Mouse (Mus musculus) intestine, embryonic 14.5 days (tissue): ENCODE measurements around the gene Elmo1. TPM values are rescaled to one million over a fixed set of nuclear protein-coding genes. Genes with fewer than 3 reads are reported as not detected.

Source experiments
- ATAC-seq: fragments of 200-750 bp; cut with Nextera tagmentation; replicated peaks from 2 replicates; pipeline ENCODE4 v1.8.0; 2017; ENCODE audit warnings: low read depth, moderate number of reproducible peaks, moderate TSS enrichment, moderate library complexity; ENCODE audit not compliant: low FRiP score, low TSS enrichment
- DNase-seq: peaks from one replicate; pipeline ENCODE4 v3.0.0-alpha.2; 2018; ENCODE audit warnings: low spot score
- H3K27ac ChIP-seq: fragments of 300-500 bp; sonication (generic); 2 replicates; pipeline ENCODE4 v1.5.1; 2014; ENCODE audit warnings: low read depth, mild to moderate bottlenecking, control low read depth
- H3K27me3 ChIP-seq: fragments of 300-500 bp; sonication (generic); replicated peaks from 2 replicates; pipeline ENCODE4 v1.6.1; 2014; ENCODE audit warnings: low read length, control low read depth; ENCODE audit not compliant: control insufficient read depth, insufficient read depth
- H3K36me3 ChIP-seq: fragments of 300-500 bp; sonication (generic); 2 replicates; pipeline ENCODE4 v1.6.1; 2014; ENCODE audit warnings: low read length, control low read depth; ENCODE audit not compliant: control insufficient read depth, insufficient read depth
- H3K4me1 ChIP-seq: fragments of 300-500 bp; sonication (generic); replicated peaks from 2 replicates; pipeline ENCODE4 v1.6.1; 2014; ENCODE audit warnings: low read length, control low read depth, mixed read lengths; ENCODE audit not compliant: control insufficient read depth, insufficient read depth
- H3K4me2 ChIP-seq: fragments of 300-500 bp; sonication (generic); 2 replicates; pipeline ENCODE4 v1.6.1; 2014; ENCODE audit warnings: low read length
- H3K4me3 ChIP-seq: fragments of 300-500 bp; sonication (generic); 2 replicates; pipeline ENCODE4 v1.5.1; 2014; ENCODE audit warnings: low read depth, low read length, control low read depth, mixed read lengths
- H3K9ac ChIP-seq: fragments of 300-500 bp; sonication (generic); 2 replicates; pipeline ENCODE4 v1.6.1; 2014; ENCODE audit warnings: mild to moderate bottlenecking, low read length
- H3K9me3 ChIP-seq: fragments of 300-500 bp; sonication (generic); 2 replicates; pipeline ENCODE4 v1.6.1; 2016; ENCODE audit warnings: low read length, control low read depth; ENCODE audit not compliant: control insufficient read depth
- WGBS: fragments of 180-500 bp; shearing (Covaris S2); extraction: QIAGEN DNeasy Blood & Tissue Kit; methylation state at CpG from one replicate; pipeline ENCODE4 v1.1.7; 2014; 5-methylcytosine and 5-hydroxymethylcytosine counted together
- polyA plus RNA-seq: library from polyadenylated mRNA; unstranded; fragments of >200 nt; fragmentation: Nextera tagmentation; extraction: Ambion mirVana; gene quantifications from 2 replicates; pipeline ENCODE4 v1.2.1, GENCODE M21; 2014

The Elmo1 gene
- polyA plus RNA-seq, 1 experiment from 2014 or later: 16.6 TPM

- Histone ChIP-seq H3K36me3 (no peaks in the 10 kb centered on the region), H3K4me3 (no peak overlapping the region), H3K4me1 (no peaks in the 10 kb centered on the region), H3K9ac (no peak overlapping the region), H3K9me3 (no peaks in the 10 kb centered on the region), H3K27me3 (no peaks in the 10 kb centered on the region), H3K27ac (no peak overlapping the region), H3K4me2 (no peak overlapping the region)
- WGBS: 83% methylated on average over 3 of the region's 3 CpGs
- no peak for DNase-seq
- ATAC-seq: 0 out of 2 replicates have a peak, but pooled peaks have one; percentile 14
Measured at GRCm38 (mm10) chr13:20300626-20301025, 210.2 kb downstream of the Elmo1 start.

DNA sequence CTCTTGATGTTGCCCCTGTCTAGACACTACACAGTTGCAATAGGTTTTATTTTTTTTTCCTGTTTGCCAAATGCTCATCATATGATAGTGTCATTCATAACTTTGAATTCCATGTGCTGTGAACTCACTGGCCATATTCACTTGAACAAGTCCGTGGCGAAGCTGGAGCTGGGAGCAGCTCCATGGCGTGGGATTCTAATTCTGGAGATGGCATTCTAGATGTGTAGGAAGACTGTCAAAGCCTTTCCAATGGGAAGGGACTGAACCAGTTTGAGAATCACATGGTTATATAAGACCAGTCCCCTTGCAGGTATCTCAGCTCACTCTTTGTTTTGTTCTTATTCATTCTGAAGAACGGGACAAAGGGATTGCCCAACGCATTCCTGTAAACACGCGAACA lies 211.4 kb downstream of the Elmo1 start:
- no peaks in the 10 kb centered on the region for H3K27me3 ChIP-seq
- no peak overlapping the region for H3K9ac ChIP-seq
- DNase-seq (no peak), ATAC-seq (no peak)
- H3K4me1 ChIP-seq: no peaks in the 10 kb centered on the region
- WGBS: 95% methylated on average over 7 of the region's 7 CpGs
- H3K4me3 ChIP-seq: no peak overlapping the region
- H3K4me2 ChIP-seq: no peak overlapping the region
- H3K36me3 ChIP-seq: no peaks in the 10 kb centered on the region
- H3K27ac ChIP-seq: no peak overlapping the region
- no peaks in the 10 kb centered on the region for H3K9me3 ChIP-seq

- H3K36me3 ChIP-seq: no peaks in the 10 kb centered on the region
- no peaks in the 10 kb centered on the region for H3K9me3 ChIP-seq
- H3K4me1 ChIP-seq: no peaks in the 10 kb centered on the region
- DNase-seq (no peak), ATAC-seq (no peak)
- no peak overlapping the region for H3K4me3 ChIP-seq
- H3K27ac ChIP-seq: no peak overlapping the region
- H3K27me3 ChIP-seq: no peaks in the 10 kb centered on the region
- H3K9ac ChIP-seq: no peak overlapping the region
- no peak overlapping the region for H3K4me2 ChIP-seq
- WGBS: 76% methylated on average over 4 of the region's 4 CpGs
Measured at GRCm38 (mm10) chr13:20305621-20306020, 215.2 kb downstream of the Elmo1 start.

- DNase-seq: no peak
- H3K4me3 ChIP-seq: no peak overlapping the region
- H3K27me3 ChIP-seq: no peaks in the 10 kb centered on the region
- no peaks in the 10 kb centered on the region for H3K9me3 ChIP-seq
- H3K9ac ChIP-seq: no peak overlapping the region
- H3K4me1 ChIP-seq: no peaks in the 10 kb centered on the region
- no peaks in the 10 kb centered on the region for H3K36me3 ChIP-seq
- no peak overlapping the region for H3K4me2 ChIP-seq
- no peak overlapping the region for H3K27ac ChIP-seq
- 70% methylated on average over 5 of the region's 5 CpGs for WGBS
- ATAC-seq: no peak
Measured at GRCm38 (mm10) chr13:20306180-20307177, 216.1 kb downstream of the Elmo1 start.

DNA sequence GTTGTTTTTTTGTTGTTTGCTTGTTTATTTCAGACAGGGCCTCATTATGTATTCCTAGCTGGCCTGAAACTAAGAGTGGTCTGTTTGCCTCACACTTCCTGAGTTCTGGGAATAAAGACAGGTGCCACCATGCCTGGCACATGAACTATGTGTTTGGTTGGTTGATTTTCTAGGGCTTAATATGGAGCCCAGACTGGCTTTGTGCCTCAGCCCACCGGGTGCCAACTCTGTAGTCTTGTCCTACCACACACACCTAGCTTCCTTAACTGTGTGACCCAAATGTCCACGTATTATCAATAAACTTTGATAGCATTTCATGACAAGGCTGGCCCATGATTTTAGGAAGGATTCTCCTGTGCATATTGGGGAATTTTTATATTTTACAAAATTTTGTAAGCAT lies 217.0 kb downstream of the Elmo1 start:
- ATAC-seq (no peak), DNase-seq (no peak)
- Histone ChIP-seq H3K36me3 (no peaks in the 10 kb centered on the region), H3K9ac (no peak overlapping the region), H3K27ac (no peak overlapping the region), H3K4me2 (no peak overlapping the region), H3K4me1 (no peaks in the 10 kb centered on the region), H3K4me3 (no peak overlapping the region), H3K27me3 (no peaks in the 10 kb centered on the region), H3K9me3 (no peaks in the 10 kb centered on the region)
- WGBS: 88% methylated on average over 2 of the region's 2 CpGs

GRCm38 (mm10) chr13:20311612-20312011 lies 221.2 kb downstream of the Elmo1 start:
- Histone ChIP-seq H3K9me3 (no peaks in the 10 kb centered on the region), H3K27ac (no peak overlapping the region), H3K4me1 (no peaks in the 10 kb centered on the region), H3K9ac (no peak overlapping the region), H3K27me3 (no peaks in the 10 kb centered on the region), H3K4me3 (no peak overlapping the region), H3K36me3 (no peaks in the 10 kb centered on the region), H3K4me2 (no peak overlapping the region)
- no peak for ATAC-seq
- whole genome bisulfite sequencing: 20% methylated on average over 3 of the region's 3 CpGs
- DNase-seq: peak; percentile 86

DNA sequence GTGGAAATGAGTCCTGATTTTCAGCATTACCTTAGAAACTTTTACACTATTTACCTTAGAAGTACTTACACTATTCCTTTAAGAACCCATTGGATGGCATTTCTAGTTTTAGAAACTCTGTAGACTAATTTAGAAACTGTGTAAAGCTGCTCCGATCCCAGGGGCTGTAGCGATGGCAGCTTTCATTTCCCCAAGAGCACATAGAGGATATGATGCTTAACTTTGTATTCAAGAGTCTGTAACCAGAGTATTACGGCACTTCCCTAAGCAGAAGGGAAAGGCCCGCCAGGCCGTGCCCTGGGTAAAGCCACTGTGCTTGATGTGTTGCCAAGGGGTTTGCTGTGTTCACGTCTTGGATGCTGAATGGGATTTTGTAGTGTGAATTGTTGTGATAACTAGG lies 222.9 kb downstream of the Elmo1 start:
- 90% methylated on average over 6 of the region's 6 CpGs for WGBS
- Histone ChIP-seq H3K4me2 (no peak overlapping the region), H3K36me3 (no peaks in the 10 kb centered on the region), H3K9ac (no peak overlapping the region), H3K9me3 (no peaks in the 10 kb centered on the region), H3K27me3 (no peaks in the 10 kb centered on the region), H3K4me3 (no peak overlapping the region), H3K27ac (no peak overlapping the region), H3K4me1 (no peaks in the 10 kb centered on the region)
- DNase-seq: no peak
- ATAC-seq: no peak

GRCm38 (mm10) chr13:20316139-20316538 lies 225.7 kb downstream of the Elmo1 start:
- Histone ChIP-seq H3K4me2 (no peak overlapping the region), H3K36me3 (no peaks in the 10 kb centered on the region), H3K9ac (no peak overlapping the region), H3K27ac (no peak overlapping the region), H3K4me3 (no peak overlapping the region), H3K9me3 (no peaks in the 10 kb centered on the region), H3K4me1 (no peaks in the 10 kb centered on the region), H3K27me3 (no peaks in the 10 kb centered on the region)
- ATAC-seq (no peak), DNase-seq (no peak)
- 77% methylated on average over 11 of the region's 11 CpGs for WGBS
